Mouse (Mus musculus) natural killer cell, adult 2 months (primary cell): ENCODE results near the gene Mpi.
A peak's percentile ranks its signal among the peaks of the same experiment; 100 is the strongest.

Source experiments
- DNase-seq, 2 experiments: peaks; one replicate each; pipeline ENCODE4 v3.0.0; 2022; ENCODE audit warnings: low spot score in 2 of 2

Mpi gene

GRCm38 (mm10) chr9:57522861-57523246 lies 29.7 kb downstream of the Mpi start:
- DNase-seq: no peak

DNA sequence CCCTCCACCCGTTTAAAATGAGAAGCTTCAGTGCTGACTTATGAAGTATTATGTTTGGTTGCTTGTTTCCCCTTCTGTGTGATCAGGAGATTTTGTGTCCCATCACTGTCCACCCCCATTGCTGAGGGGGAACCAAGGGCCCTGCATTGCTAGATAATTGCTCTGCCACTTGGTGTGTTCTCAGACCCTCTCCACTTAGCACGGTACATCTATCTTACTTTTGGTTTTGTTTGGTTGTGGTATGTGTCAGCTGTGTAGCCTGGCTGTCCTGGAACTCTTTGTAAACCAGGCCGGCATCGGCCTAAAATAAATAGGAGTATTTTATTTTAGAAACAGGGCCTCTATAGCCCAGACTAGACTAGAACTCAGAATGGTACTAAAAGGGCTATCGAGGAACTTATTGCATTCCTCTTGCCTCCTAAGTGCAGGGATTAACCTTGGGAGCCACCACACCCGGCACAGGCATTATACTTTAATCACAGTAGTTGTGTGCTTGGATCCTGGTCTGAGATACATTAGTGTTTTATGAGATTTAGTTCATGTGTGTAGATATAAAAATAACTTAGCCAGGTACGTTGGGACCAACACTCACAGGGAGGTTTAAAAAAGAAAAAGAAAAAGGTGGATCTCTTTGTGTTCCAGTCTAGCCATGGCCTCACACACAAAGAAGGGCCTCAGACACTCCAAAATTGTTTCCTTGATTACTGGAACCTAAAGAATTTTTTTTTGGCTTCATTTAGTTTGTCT lies 30.3 kb downstream of the Mpi start:
- DNase-seq: no peak

DNA sequence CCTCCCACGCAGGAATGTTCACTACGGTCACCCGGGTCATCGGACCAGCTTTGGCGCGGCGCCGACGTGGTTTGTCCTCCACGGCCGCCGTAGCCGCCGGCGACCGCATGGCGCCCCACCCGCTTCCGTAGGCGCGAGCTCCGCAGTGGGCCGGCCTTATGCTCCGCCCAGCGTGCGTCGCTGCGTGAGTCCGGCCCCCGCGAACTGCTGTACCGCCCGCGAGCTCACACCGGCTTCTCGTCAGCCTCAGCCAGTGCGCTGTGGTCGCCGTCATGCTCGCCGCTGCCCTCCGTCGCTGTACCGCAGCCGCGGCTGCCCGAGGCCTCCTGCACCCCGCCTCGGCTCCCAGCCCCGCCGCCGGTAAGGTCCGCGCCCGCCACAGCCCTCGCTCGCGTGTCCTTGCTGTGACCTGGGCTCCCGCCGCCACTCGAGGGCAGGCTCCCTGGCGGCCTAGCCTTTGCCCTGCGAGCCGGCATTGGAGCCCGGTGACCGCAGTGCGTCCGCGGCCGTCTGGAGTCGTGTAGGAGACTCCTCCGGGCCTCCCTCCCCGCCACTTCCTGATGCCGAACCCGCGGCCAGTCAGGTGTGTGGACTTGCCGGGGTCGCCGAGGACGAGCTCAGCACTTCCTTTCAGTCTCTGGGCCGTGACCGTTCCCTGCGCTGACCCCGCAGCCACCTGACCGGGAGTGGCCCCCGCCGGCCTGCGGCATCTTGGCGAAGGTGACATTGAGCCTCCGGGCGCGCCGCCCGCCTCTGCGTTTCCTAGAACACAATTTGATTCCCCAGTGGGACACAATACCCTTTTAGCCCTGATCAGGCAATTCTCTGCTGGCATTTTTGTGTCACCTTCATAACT lies 31.3 kb downstream of the Mpi start, which contains the start of gene Cox5a:
TSS of gene Cox5a (plus strand) at position 219 of the 856 bp plus-strand sequence.
- peak; percentile 86 to 88 for DNase-seq

DNA sequence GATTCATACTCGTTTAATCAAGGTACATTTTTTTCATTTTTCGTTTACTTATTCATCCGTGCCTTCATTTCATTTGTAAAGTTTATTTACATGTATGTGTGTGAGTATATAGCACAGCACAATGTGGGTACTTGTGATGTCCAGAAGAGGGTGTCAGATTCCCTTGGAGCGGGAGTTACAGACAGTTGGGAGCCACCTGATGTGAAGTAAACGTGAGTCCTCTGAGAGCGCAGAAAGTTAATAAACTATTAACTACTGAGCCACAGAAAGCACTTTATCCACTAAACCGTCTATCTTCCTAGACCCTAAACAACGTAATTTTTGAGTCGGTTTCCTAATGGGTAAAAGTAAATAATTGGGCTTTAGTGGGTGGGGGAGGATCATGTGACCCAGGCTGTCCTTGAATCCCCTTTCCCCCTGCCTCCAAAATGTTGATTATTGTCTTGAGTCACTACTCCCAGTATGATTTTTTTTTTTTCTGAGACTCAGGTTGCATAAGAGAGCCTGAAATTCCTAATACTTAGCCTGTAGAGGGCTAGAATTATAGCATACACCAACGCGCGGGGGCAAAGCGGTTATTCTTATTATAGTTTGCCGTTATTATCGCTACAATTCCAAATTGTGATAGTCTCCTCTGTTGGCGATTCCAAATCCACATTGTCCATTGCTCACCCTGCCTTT lies 32.0 kb downstream of the Mpi start:
- DNase-seq: no peak

GRCm38 (mm10) chr9:57517113-57517512 lies 35.5 kb downstream of the Mpi start:
- peak; percentile 54 to 65 for DNase-seq

- DNase-seq: no peak
Observed at GRCm38 (mm10) chr9:57510577-57510976, 42.0 kb downstream of the Mpi start.

DNA sequence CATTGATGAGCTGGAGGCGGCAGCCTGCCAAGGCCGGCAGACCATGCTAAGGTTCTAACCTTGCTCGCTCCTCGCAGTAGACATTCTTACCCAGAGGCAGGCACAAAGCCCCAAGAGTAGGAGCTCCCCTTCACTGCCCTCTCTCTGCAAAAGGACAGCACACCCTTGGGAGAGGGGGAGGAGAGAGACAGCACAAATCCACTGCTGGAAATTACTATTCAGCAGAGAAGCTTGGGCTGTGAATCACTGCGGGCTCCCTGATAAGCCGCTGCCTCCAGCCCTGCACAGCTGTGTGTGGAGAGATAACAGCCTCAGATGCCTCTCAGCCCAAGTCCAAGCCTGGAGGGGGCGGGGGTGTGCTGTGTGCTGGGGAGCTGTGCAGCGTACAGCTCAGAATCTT lies 46.9 kb downstream of the Mpi start:
- no peak for DNase-seq

DNA sequence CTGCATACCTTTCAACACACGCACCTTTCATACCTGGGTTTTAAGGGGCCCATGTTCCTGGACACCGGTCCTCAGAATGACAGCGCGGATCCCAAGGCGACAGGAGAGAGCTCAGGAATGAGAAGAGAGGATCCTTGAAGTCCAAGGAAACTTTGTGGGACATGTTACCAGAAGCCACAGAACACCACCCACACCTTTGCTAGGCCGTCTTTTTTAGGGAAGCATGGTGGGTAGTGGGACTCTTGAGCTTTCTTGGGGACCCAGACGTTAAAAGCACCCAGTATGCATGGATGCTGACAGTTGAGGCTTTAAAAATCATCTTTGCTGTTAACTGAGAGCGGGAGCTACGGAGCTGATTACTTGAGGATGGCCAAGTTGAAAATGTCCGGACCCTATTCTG lies 47.7 kb downstream of the Mpi start:
- no peak for DNase-seq

DNA sequence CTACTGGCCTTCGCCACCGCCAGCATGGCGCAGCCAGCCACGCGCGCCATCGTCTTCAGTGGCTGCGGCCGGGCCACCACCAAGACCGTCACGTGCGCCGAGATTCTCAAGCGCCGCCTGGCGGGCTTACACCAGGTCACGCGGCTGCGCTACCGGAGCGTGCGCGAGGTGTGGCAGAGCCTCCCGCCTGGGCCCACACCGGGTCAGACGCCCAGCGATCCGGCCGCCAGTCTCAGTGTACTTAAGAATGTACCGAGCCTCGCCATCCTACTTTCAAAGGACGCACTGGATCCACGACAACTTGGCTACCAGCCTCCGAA lies 48.2 kb downstream of the Mpi start:
- DNase-seq: peak; percentile 25 to 65

GRCm38 (mm10) chr9:57503622-57504380 lies 48.8 kb downstream of the Mpi start, which contains the start of gene Rpp25:
Gene Rpp25, plus strand, starts transcription at chr9:57504026.
- peak in 1 of 2 experiments; percentile 15 for DNase-seq

DNA sequence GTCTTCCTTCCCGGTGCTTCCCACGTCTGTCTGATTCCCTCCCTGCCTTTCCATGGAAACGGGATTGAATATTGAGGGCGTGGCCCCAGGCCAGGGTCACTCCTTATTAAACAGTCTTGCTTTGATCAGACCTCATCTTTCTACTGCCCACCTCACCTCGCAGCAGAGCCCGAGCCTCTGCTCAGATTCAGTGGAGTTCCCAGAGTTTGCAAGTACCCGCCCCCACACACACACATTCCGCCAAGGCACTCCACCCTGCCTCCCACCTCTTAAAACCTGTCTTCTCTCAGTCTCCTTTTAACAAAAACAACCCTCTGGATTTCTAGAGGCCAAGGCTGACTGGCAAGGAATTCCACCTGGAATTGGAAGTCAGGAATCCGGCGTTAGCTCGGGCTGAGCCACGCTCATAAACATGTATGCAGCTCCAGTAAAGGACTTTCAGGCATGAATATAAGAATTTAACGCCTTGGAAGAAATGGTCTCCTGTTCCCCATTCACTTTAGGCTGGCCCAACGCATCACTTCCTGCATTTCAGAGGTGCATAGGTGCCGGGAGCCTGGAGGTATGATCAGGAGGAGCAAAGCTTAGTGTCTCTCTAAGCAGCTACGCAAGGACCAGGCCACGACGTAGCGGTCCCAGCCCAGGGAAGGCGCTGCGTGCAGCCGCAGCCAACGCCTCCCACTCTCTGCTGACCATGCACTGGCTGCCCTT lies 49.5 kb downstream of the Mpi start:
- DNase-seq: no peak

GRCm38 (mm10) chr9:57501861-57502260 lies 50.7 kb downstream of the Mpi start:
- DNase-seq: no peak

DNA sequence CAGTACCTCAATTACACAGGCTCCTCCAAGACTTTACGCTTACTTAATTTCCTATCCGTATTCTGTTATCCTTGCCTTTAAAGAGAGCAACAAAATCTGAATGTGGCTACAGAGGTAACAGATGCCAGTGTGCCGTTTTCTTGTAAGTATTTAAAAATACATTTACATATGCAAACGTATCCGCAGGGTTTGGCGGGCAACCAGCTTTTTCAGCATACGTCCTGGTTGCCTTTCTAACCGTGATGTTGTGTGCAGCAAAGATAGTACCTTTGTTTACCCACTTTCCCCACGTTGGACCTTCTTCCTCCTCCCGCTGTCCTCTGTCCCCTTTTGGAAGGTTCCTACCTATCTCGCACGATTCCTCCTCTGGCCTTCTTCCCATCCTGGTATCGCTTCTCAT lies 51.1 kb downstream of the Mpi start:
- no peak for DNase-seq

- DNase-seq: no peak
Observed at GRCm38 (mm10) chr9:57498536-57498935, 54.0 kb downstream of the Mpi start.

- DNase-seq: no peak
Observed at GRCm38 (mm10) chr9:57497236-57497635, 55.3 kb downstream of the Mpi start.

- DNase-seq: no peak
Observed at GRCm38 (mm10) chr9:57494970-57495369, 57.6 kb downstream of the Mpi start.
